Mouse (Mus musculus) midbrain, embryonic 14.5 days (tissue): ENCODE results near the gene Pde1a. TPM values are rescaled to one million over a fixed set of nuclear protein-coding genes. Genes with fewer than 3 reads are reported as not detected.

Experiments used
- ATAC-seq: fragments of 200-750 bp; cut with Nextera tagmentation; 2 replicates; pipeline ENCODE4 v1.8.0; 2017; ENCODE audit warnings: moderate number of reproducible peaks, moderate library complexity; ENCODE audit not compliant: low FRiP score, low TSS enrichment
- DNase-seq: peaks from one replicate; pipeline ENCODE4 v3.0.0-alpha.2; 2015
- H3K27ac ChIP-seq: fragments of 300-500 bp; sonication (generic); replicated peaks from 2 replicates; pipeline ENCODE4 v1.5.1; 2014; ENCODE audit warnings: mild to moderate bottlenecking, low read depth, low read length, moderate library complexity
- H3K27me3 ChIP-seq: fragments of 300-500 bp; sonication (generic); 2 replicates; pipeline ENCODE4 v1.6.1; 2014; ENCODE audit warnings: low read length, control low read depth, mixed read lengths; ENCODE audit not compliant: control insufficient read depth, insufficient read depth
- H3K36me3 ChIP-seq: fragments of 300-500 bp; sonication (generic); 2 replicates; pipeline ENCODE4 v1.6.1; 2014; ENCODE audit warnings: low read length, control low read depth; ENCODE audit not compliant: control insufficient read depth, insufficient read depth
- H3K4me1 ChIP-seq: fragments of 300-500 bp; sonication (generic); 2 replicates; pipeline ENCODE4 v1.6.1; 2014; ENCODE audit warnings: mild to moderate bottlenecking, antibody characterized with exemption, low read length, control low read depth; ENCODE audit not compliant: control insufficient read depth, insufficient read depth
- H3K4me2 ChIP-seq: fragments of 300-500 bp; sonication (generic); 2 replicates; pipeline ENCODE4 v1.6.1; 2014; ENCODE audit warnings: mild to moderate bottlenecking, low read length, moderate library complexity
- H3K4me3 ChIP-seq: fragments of 300-500 bp; sonication (generic); replicated peaks from 2 replicates; pipeline ENCODE4 v1.5.1; 2014; ENCODE audit warnings: low read depth, low read length
- H3K9ac ChIP-seq: fragments of 300-500 bp; sonication (generic); replicated peaks from 2 replicates; pipeline ENCODE4 v1.6.1; 2014; ENCODE audit warnings: mild to moderate bottlenecking, low read length, moderate library complexity
- H3K9me3 ChIP-seq: fragments of 300-500 bp; sonication (generic); 2 replicates; pipeline ENCODE4 v1.6.1; 2016; ENCODE audit warnings: low read length, control low read depth, mixed read lengths; ENCODE audit not compliant: control insufficient read depth
- WGBS: fragments of 180-500 bp; shearing (Covaris S2); extraction: QIAGEN DNeasy Blood & Tissue Kit; methylation state at CpG from one replicate; pipeline ENCODE4 v1.1.7; 2014; 5-methylcytosine and 5-hydroxymethylcytosine counted together
- polyA plus RNA-seq: library from polyadenylated mRNA; unstranded; fragments of >200 nt; fragmentation: Nextera tagmentation; extraction: Ambion mirVana; gene quantifications from 2 replicates; pipeline ENCODE4 v1.2.1, GENCODE M21; 2014

Gene Pde1a
- polyA plus RNA-seq, 1 experiment from 2014 or later, result 3.2 TPM

- DNase-seq, result no peak
- H3K27ac ChIP-seq, result no peak overlapping the region
- H3K4me3 ChIP-seq, result no peak overlapping the region
- ATAC-seq, result no peak
- H3K9me3 ChIP-seq, result no peaks in the 10 kb centered on the region
- no peaks in the 10 kb centered on the region for H3K4me1 ChIP-seq
- no peaks in the 10 kb centered on the region for H3K27me3 ChIP-seq
- WGBS, result 93% methylated on average over 2 of the region's 2 CpGs
- no peak overlapping the region for H3K4me2 ChIP-seq
- H3K36me3 ChIP-seq, result no peaks in the 10 kb centered on the region
- H3K9ac ChIP-seq, result no peak overlapping the region
Observed at GRCm38 (mm10) chr2:79793186-79793585, 336.1 kb downstream of the Pde1a start.

GRCm38 (mm10) chr2:79786467-79786866 is 342.8 kb downstream of the Pde1a start:
- H3K27ac ChIP-seq, result no peak overlapping the region
- H3K4me3 ChIP-seq, result no peak overlapping the region
- WGBS, result 92% methylated on average over 11 of the region's 11 CpGs
- H3K4me1 ChIP-seq, result no peaks in the 10 kb centered on the region
- no peak for ATAC-seq
- no peaks in the 10 kb centered on the region for H3K9me3 ChIP-seq
- DNase-seq, result no peak
- H3K9ac ChIP-seq, result no peak overlapping the region
- no peak overlapping the region for H3K4me2 ChIP-seq
- no peaks in the 10 kb centered on the region for H3K36me3 ChIP-seq
- H3K27me3 ChIP-seq, result no peaks in the 10 kb centered on the region

GRCm38 (mm10) chr2:79785541-79786134 is 343.6 kb downstream of the Pde1a start:
- Histone ChIP-seq H3K9me3 (no peaks in the 10 kb centered on the region), H3K4me1 (no peaks in the 10 kb centered on the region), H3K27ac (no peak overlapping the region), H3K27me3 (no peaks in the 10 kb centered on the region), H3K9ac (no peak overlapping the region), H3K4me3 (no peak overlapping the region), H3K36me3 (no peaks in the 10 kb centered on the region), H3K4me2 (no peak overlapping the region)
- DNase-seq (no peak), ATAC-seq (no peak)
- WGBS, result 69% methylated on average over 8 of the region's 8 CpGs

Other genes starting within 250 kb of the Pde1a start
- gene Prdx6b, start 163.0 kb upstream of the Pde1a start, polyA plus RNA-seq, result not detected in 2 replicates
- 58.9 and 80.5 TPM in 2 replicates for gene Dnajc10, start 186.0 kb upstream of the Pde1a start, polyA plus RNA-seq